Mouse (Mus musculus) retina, postnatal 1 day (tissue): ENCODE measurements around the gene Tspan2.
A peak's percentile ranks its signal among the peaks of the same experiment; 100 is the strongest.

Experiments
- DNase-seq: peaks from one replicate; pipeline ENCODE4 v3.0.0-alpha.2; 2012

Tspan2 gene

DNA sequence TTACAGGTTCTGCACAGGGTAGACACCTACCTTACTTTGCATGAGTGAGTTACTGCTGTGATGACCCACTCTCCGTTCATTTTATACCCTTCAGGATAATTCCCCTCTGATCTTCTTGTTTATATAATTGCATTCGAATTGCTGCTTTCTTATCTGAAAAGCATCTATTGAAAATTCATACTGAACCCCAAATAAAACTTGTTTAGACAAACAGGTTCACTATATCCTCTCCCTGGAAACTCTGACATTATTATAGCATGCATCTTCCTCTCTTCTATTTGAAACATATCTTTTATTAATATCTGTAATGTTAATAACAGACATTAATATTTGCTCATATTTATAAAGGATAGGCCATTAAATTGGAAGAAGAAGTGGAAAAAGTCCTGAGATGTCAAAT lies 48.3 kb downstream of the Tspan2 start, which contains the start of gene Tshb:
Tshb (minus strand) TSS at position 101 of the 400 bp plus-strand sequence.
- no peak for DNase-seq

- DNase-seq = peak; percentile 24
Measured at GRCm38 (mm10) chr3:102787369-102787768, 53.0 kb downstream of the Tspan2 start.

GRCm38 (mm10) chr3:102803937-102804336 lies 69.6 kb downstream of the Tspan2 start:
- peak; percentile 85 for DNase-seq

- DNase-seq = no peak
Measured at GRCm38 (mm10) chr3:102842386-102842785, 108.1 kb downstream of the Tspan2 start.

DNA sequence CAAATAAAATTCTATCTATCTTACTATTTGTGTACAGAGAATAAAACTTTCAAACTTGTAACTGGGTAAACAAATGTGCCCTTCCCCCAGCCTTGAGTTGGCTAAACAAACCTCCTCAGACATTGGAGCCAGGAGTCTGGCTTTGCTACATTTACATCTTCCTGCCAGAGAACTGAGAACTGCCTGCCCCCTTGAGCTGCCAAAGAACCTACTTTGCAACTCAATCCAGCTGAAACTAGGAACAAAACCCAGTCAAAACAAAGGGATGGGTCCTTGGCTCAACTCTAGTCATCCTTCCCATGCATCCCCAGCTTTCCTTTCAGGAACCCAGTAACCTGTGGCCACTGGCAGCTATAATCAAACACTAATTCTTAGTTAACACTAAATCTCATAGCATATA lies 114.3 kb downstream of the Tspan2 start:
- DNase-seq = no peak
